Mouse (Mus musculus) heart, adult 11 months (tissue): Measurements from ENCODE around the gene Pak6.

Source experiments
- DNase-seq: peaks from one replicate; pipeline ENCODE4 v3.0.0; 2022

Pak6 gene

GRCm38 (mm10) chr2:118667181-118667580 lies 4.1 kb downstream of the Pak6 start:
- no peak for DNase-seq

GRCm38 (mm10) chr2:118669245-118669644 lies 6.1 kb downstream of the Pak6 start:
- no peak for DNase-seq

- DNase-seq: peak; percentile 92
Measured at GRCm38 (mm10) chr2:118669785-118670184, 6.7 kb downstream of the Pak6 start.

- no peak for DNase-seq
Measured at GRCm38 (mm10) chr2:118671728-118672127, 8.6 kb downstream of the Pak6 start.

GRCm38 (mm10) chr2:118673686-118674465 lies 10.8 kb downstream of the Pak6 start:
- DNase-seq: no peak

GRCm38 (mm10) chr2:118674500-118674899 lies 11.4 kb downstream of the Pak6 start:
- no peak for DNase-seq

- DNase-seq: peak; percentile 92
Measured at GRCm38 (mm10) chr2:118676839-118677741, 14.0 kb downstream of the Pak6 start.

- no peak for DNase-seq
Measured at GRCm38 (mm10) chr2:118677817-118678216, 14.7 kb downstream of the Pak6 start.

GRCm38 (mm10) chr2:118679577-118679976 lies 16.5 kb downstream of the Pak6 start:
- DNase-seq: no peak

GRCm38 (mm10) chr2:118680926-118681325 lies 17.8 kb downstream of the Pak6 start:
- no peak for DNase-seq

GRCm38 (mm10) chr2:118682544-118683260 lies 19.6 kb downstream of the Pak6 start:
- DNase-seq: peak; percentile 91

GRCm38 (mm10) chr2:118685088-118685487 lies 22.0 kb downstream of the Pak6 start:
- no peak for DNase-seq

GRCm38 (mm10) chr2:118686693-118687092 lies 23.6 kb downstream of the Pak6 start:
- no peak for DNase-seq

GRCm38 (mm10) chr2:118687791-118688190 lies 24.7 kb downstream of the Pak6 start:
- DNase-seq: no peak

- no peak for DNase-seq
Measured at GRCm38 (mm10) chr2:118689875-118690274, 26.8 kb downstream of the Pak6 start.

GRCm38 (mm10) chr2:118693370-118693966 lies 30.4 kb downstream of the Pak6 start:
- peak; percentile 91 for DNase-seq

GRCm38 (mm10) chr2:118695677-118696232 lies 32.7 kb downstream of the Pak6 start:
- peak; percentile 91 for DNase-seq

GRCm38 (mm10) chr2:118696451-118697308 lies 33.6 kb downstream of the Pak6 start:
- peak; percentile 90 for DNase-seq

GRCm38 (mm10) chr2:118697311-118697877 lies 34.3 kb downstream of the Pak6 start:
- DNase-seq: peak; percentile 87

- DNase-seq: no peak
Measured at GRCm38 (mm10) chr2:118697955-118698354, 34.9 kb downstream of the Pak6 start.
